Mouse (Mus musculus): Measurements from ENCODE around the gene Tprgl. TPM values are rescaled to one million over a fixed set of nuclear protein-coding genes. Genes with fewer than 3 reads are reported as not detected.

Gene Tprgl
- polyA plus RNA-seq, 1 experiment from 2014 or later = 55.4 TPM

- POLR2A ChIA-PET = no interaction called here
- no peak for DNase-seq (ENCODE audit: low read depth, low spot score)
- H3K27me3 ChIP-seq = peaks cover 6% of the 10 kb centered on the region
- in situ Hi-C loops (cut with MboI; ENCODE audit: low pct_unique_long_range_greater_than_20kb) = no loop called here
- ATAC-seq = no peak
- TF ChIP-seq CTCF (IDR thresholded peaks at IDR 0.05) = no peak
- CTCF ChIA-PET = no interaction called here
These were observed 20.1 kb downstream of the Tprgl start for GRCm38 (mm10) chr4:154140213-154141008.

GRCm38 (mm10) chr4:154140182-154140212, 20.5 kb downstream of the Tprgl start, which contains the start of gene Trp73:
Gene Trp73, minus strand, starts transcription at chr4:154140208.
- CTCF ChIA-PET = no interaction called here
- H3K27me3 ChIP-seq = peaks cover 6% of the 10 kb centered on the region

GRCm38 (mm10) chr4:154139671-154140181, 20.7 kb downstream of the Tprgl start:
- POLR2A ChIA-PET = no interaction called here
- no peak for DNase-seq (ENCODE audit: low read depth, low spot score)
- TF ChIP-seq CTCF (IDR thresholded peaks at IDR 0.05) = no peak
- in situ Hi-C loops (cut with MboI; ENCODE audit: low pct_unique_long_range_greater_than_20kb) = no loop called here
- H3K27me3 ChIP-seq = peaks cover 6% of the 10 kb centered on the region
- ATAC-seq = no peak
- CTCF ChIA-PET = no interaction called here

More at GRCm38 (mm10) chr4:154140182-154140212, 20.5 kb downstream of the Tprgl start, which contains the start of gene Trp73:
- TF ChIP-seq CTCF (IDR thresholded peaks at IDR 0.05) = no peak
- no peak for ATAC-seq
- in situ Hi-C loops (cut with MboI; ENCODE audit: low pct_unique_long_range_greater_than_20kb) = no loop called here
- POLR2A ChIA-PET = no interaction called here
- no peak for DNase-seq (ENCODE audit: low read depth, low spot score)

GRCm38 (mm10) chr4:154137139-154137538, 23.3 kb downstream of the Tprgl start:
- peaks cover 6% of the 10 kb centered on the region for H3K27me3 ChIP-seq
- DNase-seq (ENCODE audit: low read depth, low spot score) (no peak), ATAC-seq (no peak)
- POLR2A ChIA-PET = no interaction called here
- in situ Hi-C loops (cut with MboI; ENCODE audit: low pct_unique_long_range_greater_than_20kb) = no loop called here
- TF ChIP-seq CTCF (IDR thresholded peaks at IDR 0.05) = no peak
- CTCF ChIA-PET = no interaction called here

GRCm38 (mm10) chr4:154134803-154135202, 25.7 kb downstream of the Tprgl start:
- no peaks in the 10 kb centered on the region for H3K27me3 ChIP-seq

GRCm38 (mm10) chr4:154131894-154132293, 28.6 kb downstream of the Tprgl start:
- DNase-seq (ENCODE audit: low read depth, low spot score) (no peak), ATAC-seq (no peak)
- TF ChIP-seq CTCF (IDR thresholded peaks at IDR 0.05) = no peak
- no peaks in the 10 kb centered on the region for H3K27me3 ChIP-seq
- in situ Hi-C loops (cut with MboI; ENCODE audit: low pct_unique_long_range_greater_than_20kb) = no loop called here
- ChIA-PET CTCF (no interaction called here), POLR2A (no interaction called here)

More at GRCm38 (mm10) chr4:154134803-154135202, 25.7 kb downstream of the Tprgl start:
- no peak for DNase-seq (ENCODE audit: low read depth, low spot score)
- ATAC-seq = no peak
- ChIA-PET POLR2A (no interaction called here), CTCF (no interaction called here)
- TF ChIP-seq CTCF (IDR thresholded peaks at IDR 0.05) = no peak
- in situ Hi-C loops (cut with MboI; ENCODE audit: low pct_unique_long_range_greater_than_20kb) = no loop called here

- CTCF ChIA-PET = interaction anchor here (1.7 kb wide), 1 partner anchor 8 kb away, joined by 3 read pairs; no protein-coding TSS in a partner anchor
- H3K27me3 ChIP-seq = peaks cover 7% of the 10 kb centered on the region
- POLR2A ChIA-PET = no interaction called here
- DNase-seq (ENCODE audit: low read depth, low spot score) (no peak), ATAC-seq (no peak)
- no peak for TF ChIP-seq CTCF (IDR thresholded peaks at IDR 0.05)
- in situ Hi-C loops (cut with MboI; ENCODE audit: low pct_unique_long_range_greater_than_20kb) = no loop called here
These were observed 30.5 kb downstream of the Tprgl start for GRCm38 (mm10) chr4:154129950-154130349.

GRCm38 (mm10) chr4:154127273-154127672, 33.2 kb downstream of the Tprgl start:
- ATAC-seq (no peak), DNase-seq (ENCODE audit: low read depth, low spot score) (no peak)
- TF ChIP-seq CTCF (IDR thresholded peaks at IDR 0.05) = no peak
- POLR2A ChIA-PET = no interaction called here
- CTCF ChIA-PET = no interaction called here
- in situ Hi-C loops (cut with MboI; ENCODE audit: low pct_unique_long_range_greater_than_20kb) = no loop called here
- H3K27me3 ChIP-seq = peaks cover 12% of the 10 kb centered on the region

GRCm38 (mm10) chr4:154125202-154125601, 35.3 kb downstream of the Tprgl start:
- TF ChIP-seq CTCF (IDR thresholded peaks at IDR 0.05) = no peak
- CTCF ChIA-PET = interaction anchor here (0.9 kb wide), 1 partner anchor 8 kb away, joined by 3 read pairs; no protein-coding TSS in a partner anchor
- POLR2A ChIA-PET = no interaction called here
- H3K27me3 ChIP-seq = peaks cover 12% of the 10 kb centered on the region
- DNase-seq (ENCODE audit: low read depth, low spot score) (no peak), ATAC-seq (no peak)
- in situ Hi-C loops (cut with MboI; ENCODE audit: low pct_unique_long_range_greater_than_20kb) = no loop called here

- no peak for TF ChIP-seq CTCF (IDR thresholded peaks at IDR 0.05)
- peaks cover 12% of the 10 kb centered on the region for H3K27me3 ChIP-seq
- in situ Hi-C loops (cut with MboI; ENCODE audit: low pct_unique_long_range_greater_than_20kb) = no loop called here
- POLR2A ChIA-PET = no interaction called here
- ATAC-seq (no peak), DNase-seq (ENCODE audit: low read depth, low spot score) (no peak)
- CTCF ChIA-PET = no interaction called here
These were observed 36.9 kb downstream of the Tprgl start for GRCm38 (mm10) chr4:154123553-154123952.

GRCm38 (mm10) chr4:154122374-154122773, 38.1 kb downstream of the Tprgl start:
- POLR2A ChIA-PET = no interaction called here
- DNase-seq (ENCODE audit: low read depth, low spot score) (no peak), ATAC-seq (no peak)
- CTCF ChIA-PET = no interaction called here
- in situ Hi-C loops (cut with MboI; ENCODE audit: low pct_unique_long_range_greater_than_20kb) = no loop called here
- no peak for TF ChIP-seq CTCF (IDR thresholded peaks at IDR 0.05)
- H3K27me3 ChIP-seq = peaks cover 12% of the 10 kb centered on the region

GRCm38 (mm10) chr4:154121800-154122199, 38.7 kb downstream of the Tprgl start:
- in situ Hi-C loops (cut with MboI; ENCODE audit: low pct_unique_long_range_greater_than_20kb) = no loop called here
- ChIA-PET CTCF (no interaction called here), POLR2A (interaction anchor here (1.2 kb wide), 1 partner anchor 126 kb away, joined by 3 read pairs; no protein-coding TSS in a partner anchor)
- DNase-seq (ENCODE audit: low read depth, low spot score) (no peak), ATAC-seq (no peak)
- peaks cover 12% of the 10 kb centered on the region for H3K27me3 ChIP-seq
- no peak for TF ChIP-seq CTCF (IDR thresholded peaks at IDR 0.05)

Measured in Patski (cell line).